Mouse (Mus musculus) CD4-positive, CD25-positive, alpha-beta regulatory T cell, adult 9 weeks (primary cell): ENCODE data around the gene Map3k9. TPM values are rescaled to one million over a fixed set of nuclear protein-coding genes. Genes with fewer than 3 reads are reported as not detected.

Experiments
- polyA plus RNA-seq: library from polyadenylated mRNA; unstranded; fragments of 100-300 nt; shearing (Covaris generic); gene quantifications from one replicate; pipeline ENCODE4 v1.2.1, GENCODE M21; 2017

The Map3k9 gene
- 0.14 TPM for polyA plus RNA-seq

GRCm38 (mm10) chr12:81781105-81781909 is at the start of gene Map3k9:
TSS of gene Map3k9 (minus strand) at chr12:81781175.

Other genes with a start within 250 kb of the Map3k9 start
- gene Gm20498, start 248.3 kb downstream of the Map3k9 start, polyA plus RNA-seq: 15.1 TPM
- 66.7 TPM for gene Synj2bp, start 248.3 kb downstream of the Map3k9 start, polyA plus RNA-seq
- gene Adam21, start 212.7 kb downstream of the Map3k9 start, polyA plus RNA-seq: not detected
- gene Med6, start 186.2 kb downstream of the Map3k9 start, polyA plus RNA-seq: 31.3 TPM
- not detected for gene Ttc9, start 149.9 kb downstream of the Map3k9 start, polyA plus RNA-seq
- 4.1 TPM for gene Pcnx, start 78.8 kb upstream of the Map3k9 start, polyA plus RNA-seq